Mouse (Mus musculus) hindbrain, embryonic 10.5 days (tissue): ENCODE measurements at regions not wholly inside any gene's neighbourhood (a gene's known extent, or its start where the extent isn't known, plus 50 kb on each side); places are given as distances from the start of the nearest gene placed in this dataset.

Source experiments
- DNase-seq: peaks from one replicate; pipeline ENCODE4 v3.0.0-alpha.2; 2017; ENCODE audit warnings: low spot score
- H3K27ac ChIP-seq: fragments of 300-500 bp; sonication (generic); 2 replicates; pipeline ENCODE4 v1.5.1; 2016; ENCODE audit warnings: mild to moderate bottlenecking, moderate library complexity
- H3K27me3 ChIP-seq: fragments of 300-500 bp; sonication (generic); 2 replicates; pipeline ENCODE4 v1.6.1; 2016; ENCODE audit warnings: mild to moderate bottlenecking; ENCODE audit not compliant: poor library complexity, insufficient read depth, severe bottlenecking
- H3K36me3 ChIP-seq: fragments of 300-500 bp; sonication (generic); 2 replicates; pipeline ENCODE4 v1.6.1; 2016; ENCODE audit warnings: mild to moderate bottlenecking, moderate library complexity
- H3K4me1 ChIP-seq: fragments of 300-500 bp; sonication (generic); replicated peaks from 2 replicates; pipeline ENCODE4 v1.6.1; 2016; ENCODE audit warnings: mild to moderate bottlenecking
- H3K4me3 ChIP-seq: fragments of 300-500 bp; sonication (generic); 2 replicates; pipeline ENCODE4 v1.5.1; 2016; ENCODE audit warnings: mild to moderate bottlenecking, moderate library complexity
- H3K9me3 ChIP-seq: fragments of 300-500 bp; sonication (generic); 2 replicates; pipeline ENCODE4 v1.6.1; 2016; ENCODE audit warnings: mild to moderate bottlenecking, moderate library complexity
- WGBS: fragments of 180-500 bp; shearing (Covaris S2); methylation state at CpG from one replicate; pipeline ENCODE4 v1.1.7; 2016; 5-methylcytosine and 5-hydroxymethylcytosine counted together

DNA sequence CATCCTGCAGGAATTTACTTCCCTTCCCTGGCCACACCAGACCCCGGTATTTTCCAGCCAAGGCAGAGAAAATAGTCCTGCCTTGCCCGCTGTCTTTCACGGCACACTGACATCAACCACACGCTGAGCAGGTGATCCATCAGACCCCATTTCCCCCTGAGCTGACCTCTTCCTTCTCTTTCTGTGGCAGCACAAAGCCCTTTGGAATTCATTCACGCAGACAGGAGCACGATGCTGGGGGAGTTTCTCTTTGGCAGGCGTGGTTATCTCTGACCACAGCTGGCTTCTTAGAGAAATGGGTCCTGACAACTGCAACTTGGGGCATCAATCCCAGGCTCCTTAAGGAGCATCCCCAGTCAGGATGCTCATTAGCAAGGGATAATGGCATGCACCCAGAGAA is 215.2 kb downstream of the Adra2a start:
- H3K4me1 ChIP-seq, result peaks cover 15% of the 10 kb centered on the region
- no peaks in the 10 kb centered on the region for H3K27me3 ChIP-seq
- H3K4me3 ChIP-seq, result no peak overlapping the region; the same call in 1 of the 2 replicates
- DNase-seq, result peak; percentile 34
- H3K9me3 ChIP-seq, result no peaks in the 10 kb centered on the region
- WGBS, result 7% methylated on average over 7 of the region's 7 CpGs
- no peaks in the 10 kb centered on the region for H3K36me3 ChIP-seq
- H3K27ac ChIP-seq, result no peak overlapping the region

DNA sequence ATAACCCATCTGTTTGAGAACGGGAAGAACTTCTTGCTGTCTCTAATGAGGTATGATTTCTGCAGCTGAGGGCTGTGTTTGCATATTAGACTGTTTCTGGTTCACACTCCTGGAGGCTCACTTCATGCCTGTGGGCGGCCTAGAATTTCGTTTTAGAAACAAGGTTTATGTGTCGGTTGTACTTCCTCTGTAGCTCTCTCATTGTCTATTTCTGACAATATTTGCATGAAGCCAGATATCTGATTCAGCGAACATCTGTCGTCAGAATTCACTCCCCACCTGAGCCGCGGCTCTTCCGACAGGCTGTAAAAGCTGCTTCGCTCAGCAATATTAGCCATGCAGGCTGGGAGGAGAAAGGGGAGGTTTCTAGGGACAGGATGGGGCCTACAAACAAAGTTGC is 233.4 kb downstream of the Adra2a start:
- H3K27me3 ChIP-seq, result no peaks in the 10 kb centered on the region
- 93% methylated on average over 10 of the region's 10 CpGs for WGBS

DNA sequence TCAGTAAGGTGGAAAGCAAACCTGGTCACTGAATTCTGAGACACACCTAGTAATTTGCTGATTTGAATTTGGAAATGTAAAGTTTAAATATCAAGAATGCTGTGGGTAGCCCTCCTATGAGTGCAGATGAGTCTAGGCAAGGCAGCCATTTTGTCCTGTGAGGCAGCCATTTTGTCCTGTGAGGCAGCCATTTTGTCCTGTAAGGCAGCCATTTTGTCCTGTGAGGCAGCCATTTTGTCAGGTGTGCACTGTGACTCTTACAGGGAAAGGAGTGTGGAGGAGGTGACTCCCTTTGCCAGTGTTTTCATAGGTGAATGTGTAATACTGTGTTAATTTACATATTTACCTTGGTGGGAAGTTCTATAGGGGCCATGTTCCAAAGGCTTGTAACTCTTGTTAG is 241.5 kb downstream of the Adra2a start:
- Histone ChIP-seq H3K4me3 (no peak overlapping the region), H3K27ac (no peak overlapping the region), H3K27me3 (no peaks in the 10 kb centered on the region), H3K9me3 (no peaks in the 10 kb centered on the region), H3K4me1 (no peaks in the 10 kb centered on the region), H3K36me3 (no peaks in the 10 kb centered on the region)
- no peak for DNase-seq

More for the DNA sequence above, 233.4 kb downstream of the Adra2a start:
- Histone ChIP-seq H3K9me3 (no peaks in the 10 kb centered on the region), H3K27ac (no peak overlapping the region), H3K4me1 (no peaks in the 10 kb centered on the region), H3K4me3 (no peak overlapping the region), H3K36me3 (no peaks in the 10 kb centered on the region)
- DNase-seq, result no peak

DNA sequence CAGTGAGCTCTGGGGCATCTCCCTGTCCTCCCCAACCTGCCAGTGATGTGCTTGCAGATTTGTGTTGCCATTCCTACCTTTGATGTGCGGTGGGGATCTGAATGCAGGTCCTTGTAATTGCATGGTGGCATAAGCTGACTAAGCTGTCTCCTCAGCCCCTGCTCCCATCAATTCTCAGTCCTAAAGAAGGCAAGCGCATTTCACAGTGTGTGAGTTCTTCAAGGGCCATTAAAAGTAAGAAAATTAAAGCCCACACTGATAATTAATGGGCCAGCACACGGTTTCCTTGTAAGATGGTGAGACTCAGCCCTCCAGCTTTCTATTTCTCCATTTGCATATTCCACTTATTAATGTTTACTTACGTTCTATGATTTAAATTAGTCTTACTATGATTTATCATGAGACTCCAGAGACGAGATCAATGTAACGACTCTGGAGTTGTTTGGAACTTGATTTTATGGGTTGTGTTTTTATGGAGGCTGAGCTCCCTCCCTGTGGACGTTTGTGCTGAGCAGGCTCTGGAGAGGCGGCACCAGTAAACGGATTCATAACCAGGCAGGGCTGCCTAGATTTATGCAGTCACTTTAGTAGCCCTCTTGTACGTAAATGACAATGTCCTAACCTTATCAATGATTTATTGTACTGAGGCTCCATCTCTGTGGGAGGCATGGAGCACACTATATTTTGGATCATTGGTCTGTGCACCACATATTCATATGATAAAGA is 253.9 kb downstream of the Adra2a start:
- H3K4me3 ChIP-seq, result no peak overlapping the region
- no peaks in the 10 kb centered on the region for H3K9me3 ChIP-seq
- DNase-seq, result no peak
- H3K4me1 ChIP-seq, result no peaks in the 10 kb centered on the region
- H3K36me3 ChIP-seq, result no peaks in the 10 kb centered on the region
- WGBS, result 88% methylated on average over 10 of the region's 10 CpGs
- no peaks in the 10 kb centered on the region for H3K27me3 ChIP-seq
- no peak overlapping the region for H3K27ac ChIP-seq

DNA sequence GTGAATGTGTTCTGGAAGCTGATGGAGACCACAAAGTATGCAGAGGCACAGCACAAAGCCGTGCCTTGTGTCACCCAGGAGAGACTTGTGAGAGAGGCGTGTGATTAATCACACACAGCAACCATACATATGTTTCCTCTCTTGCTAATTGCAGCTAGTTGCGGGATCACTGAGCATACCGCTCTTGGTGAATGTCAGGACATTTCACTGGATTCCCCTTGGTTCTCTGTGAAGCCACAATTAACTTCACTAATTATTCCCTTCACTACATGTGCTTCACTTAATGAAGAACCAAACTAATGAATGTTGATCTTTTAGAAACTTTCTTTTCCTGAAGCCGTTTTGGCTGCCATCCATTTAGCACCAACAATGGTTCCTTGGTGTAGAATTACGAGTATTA is 267.3 kb downstream of the Adra2a start:
- H3K36me3 ChIP-seq, result no peaks in the 10 kb centered on the region
- no peaks in the 10 kb centered on the region for H3K4me1 ChIP-seq
- 80% methylated on average over 6 of the region's 6 CpGs for WGBS
- H3K9me3 ChIP-seq, result no peaks in the 10 kb centered on the region
- no peaks in the 10 kb centered on the region for H3K27me3 ChIP-seq
- no peak for DNase-seq
- no peak overlapping the region for H3K27ac ChIP-seq
- no peak overlapping the region for H3K4me3 ChIP-seq

DNA sequence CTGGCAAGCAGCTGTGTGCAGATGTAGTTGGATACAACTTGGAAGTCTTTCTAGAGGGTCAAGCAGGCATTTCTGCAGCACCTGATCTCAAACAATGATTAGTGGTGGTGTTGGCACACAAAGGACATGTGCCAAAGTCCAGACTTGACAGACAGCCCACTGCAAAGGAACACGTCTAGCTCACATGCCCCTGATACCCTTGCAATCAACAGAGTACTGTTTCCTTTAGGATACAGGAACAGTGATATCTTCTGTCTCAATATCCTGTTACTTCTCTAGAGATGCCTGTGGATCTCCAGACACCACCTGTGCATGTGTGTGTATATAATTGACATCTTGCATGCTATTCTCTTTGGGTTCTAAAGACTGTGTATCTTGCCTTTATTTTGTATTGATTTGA is 267.8 kb downstream of the Adra2a start:
- no peak overlapping the region for H3K27ac ChIP-seq
- H3K27me3 ChIP-seq, result no peaks in the 10 kb centered on the region
- no peaks in the 10 kb centered on the region for H3K9me3 ChIP-seq
- no peaks in the 10 kb centered on the region for H3K4me1 ChIP-seq
- no peak overlapping the region for H3K4me3 ChIP-seq
- no peak for DNase-seq
- no peaks in the 10 kb centered on the region for H3K36me3 ChIP-seq
- WGBS, result 84% methylated on average over 1 of the region's 1 CpGs

DNA sequence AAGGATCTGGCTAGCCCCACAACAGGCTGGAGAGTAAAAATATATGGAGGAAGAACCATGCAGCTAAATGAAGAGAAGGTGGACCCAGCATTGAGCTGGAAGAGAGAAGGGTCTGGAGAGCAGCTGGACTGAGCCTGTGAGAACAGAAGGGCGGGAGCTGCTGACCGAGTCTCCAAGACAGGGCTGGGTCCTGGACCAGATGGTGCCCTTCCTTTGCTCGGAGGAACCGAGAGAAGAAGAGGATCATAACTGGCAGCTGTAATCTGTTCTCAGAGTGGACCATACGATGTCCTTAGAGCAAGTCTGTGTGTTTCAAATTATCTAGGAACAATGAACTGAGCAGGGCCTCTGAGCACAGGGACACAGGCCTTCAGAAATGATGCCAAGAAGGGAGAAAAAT is 279.3 kb downstream of the Adra2a start:
- H3K27me3 ChIP-seq, result no peaks in the 10 kb centered on the region
- H3K4me3 ChIP-seq, result no peak overlapping the region

DNA sequence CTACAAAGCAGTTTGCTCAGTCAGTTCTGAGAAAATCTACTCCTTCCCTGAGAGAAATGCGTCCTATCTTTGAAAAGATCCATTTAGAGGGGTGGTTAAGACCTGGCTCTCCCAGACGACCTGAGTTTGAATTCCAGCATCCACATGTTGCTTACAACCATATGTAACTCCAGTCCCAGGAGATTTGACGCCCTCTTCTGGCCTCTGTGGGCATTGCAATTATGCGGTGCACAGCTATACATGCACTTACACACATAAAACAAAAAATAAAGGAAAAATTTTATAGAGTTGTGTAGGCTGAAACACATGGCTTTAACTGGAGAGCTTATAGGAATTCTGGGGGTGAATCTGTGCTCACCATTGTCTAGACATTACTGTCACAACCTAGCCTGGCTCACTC is 281.0 kb downstream of the Adra2a start:
- Histone ChIP-seq H3K36me3 (no peaks in the 10 kb centered on the region), H3K27ac (no peak overlapping the region), H3K4me3 (no peak overlapping the region), H3K9me3 (peaks cover 3% of the 10 kb centered on the region; the same call in 1 of the 2 replicates), H3K27me3 (no peaks in the 10 kb centered on the region), H3K4me1 (no peaks in the 10 kb centered on the region)
- no peak for DNase-seq
- 61% methylated on average over 4 of the region's 4 CpGs for WGBS

More for the DNA sequence above, 279.3 kb downstream of the Adra2a start:
- peak; percentile 5 for DNase-seq
- Histone ChIP-seq H3K4me1 (no peaks in the 10 kb centered on the region), H3K9me3 (no peaks in the 10 kb centered on the region), H3K36me3 (no peaks in the 10 kb centered on the region), H3K27ac (no peak overlapping the region)
- WGBS, result 71% methylated on average over 5 of the region's 5 CpGs

DNA sequence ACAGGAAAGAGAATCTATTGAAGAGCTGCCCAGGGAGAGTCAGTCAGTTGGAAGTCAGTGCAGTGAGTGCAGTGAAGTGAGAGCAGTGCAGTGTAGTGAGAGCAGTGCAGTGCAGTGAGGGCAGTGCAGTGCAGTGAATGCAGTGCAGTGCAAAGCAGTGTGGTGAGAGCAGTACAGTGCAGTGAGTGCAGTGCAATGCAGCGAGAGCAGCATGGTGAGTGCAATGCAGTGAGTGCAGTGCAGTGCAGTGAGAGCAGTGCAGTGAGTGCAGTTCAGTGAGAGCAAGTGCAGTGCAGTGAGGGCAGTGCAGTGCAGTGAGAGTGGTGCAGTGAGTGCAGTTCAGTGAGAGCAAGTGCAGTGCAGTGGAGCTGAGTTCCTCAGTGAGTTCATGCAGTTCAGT is 288.2 kb downstream of the Adra2a start:
- no peak overlapping the region for H3K4me3 ChIP-seq
- no peak for DNase-seq
- H3K9me3 ChIP-seq, result peaks cover 9% of the 10 kb centered on the region
- 89% methylated on average over 1 of the region's 1 CpGs for WGBS
- no peaks in the 10 kb centered on the region for H3K27me3 ChIP-seq
- no peak overlapping the region for H3K27ac ChIP-seq
- H3K4me1 ChIP-seq, result no peaks in the 10 kb centered on the region
- H3K36me3 ChIP-seq, result no peaks in the 10 kb centered on the region

DNA sequence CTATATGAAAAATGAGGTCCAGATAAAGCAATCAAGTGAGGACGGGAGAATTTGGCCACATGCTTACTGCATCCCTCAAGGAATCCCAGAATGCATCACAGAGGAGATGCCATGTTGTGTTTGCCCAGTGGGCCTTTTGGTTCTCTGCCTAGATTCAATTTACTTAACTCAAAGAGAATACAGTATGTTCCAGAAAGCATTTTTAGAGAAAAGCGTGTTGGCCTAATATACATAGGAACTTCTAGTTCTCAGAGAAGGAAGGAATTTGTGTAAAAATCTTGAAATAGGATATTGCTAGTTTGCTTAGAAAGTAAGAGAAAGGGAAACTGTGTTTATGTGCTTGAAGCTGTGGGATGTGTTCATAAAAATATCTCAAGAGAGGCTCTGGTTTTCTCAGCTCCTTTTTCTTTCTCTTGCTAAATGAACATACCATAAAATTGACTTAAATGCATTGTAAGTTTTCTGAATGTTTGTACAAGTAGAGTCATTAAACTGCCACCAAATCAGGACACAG is 296.9 kb downstream of the Adra2a start:
- Histone ChIP-seq H3K27me3 (no peaks in the 10 kb centered on the region), H3K36me3 (no peaks in the 10 kb centered on the region), H3K27ac (no peak overlapping the region), H3K4me1 (no peaks in the 10 kb centered on the region), H3K4me3 (no peak overlapping the region), H3K9me3 (no peaks in the 10 kb centered on the region)
- no peak for DNase-seq
- WGBS, result 91% methylated on average over 2 of the region's 2 CpGs

DNA sequence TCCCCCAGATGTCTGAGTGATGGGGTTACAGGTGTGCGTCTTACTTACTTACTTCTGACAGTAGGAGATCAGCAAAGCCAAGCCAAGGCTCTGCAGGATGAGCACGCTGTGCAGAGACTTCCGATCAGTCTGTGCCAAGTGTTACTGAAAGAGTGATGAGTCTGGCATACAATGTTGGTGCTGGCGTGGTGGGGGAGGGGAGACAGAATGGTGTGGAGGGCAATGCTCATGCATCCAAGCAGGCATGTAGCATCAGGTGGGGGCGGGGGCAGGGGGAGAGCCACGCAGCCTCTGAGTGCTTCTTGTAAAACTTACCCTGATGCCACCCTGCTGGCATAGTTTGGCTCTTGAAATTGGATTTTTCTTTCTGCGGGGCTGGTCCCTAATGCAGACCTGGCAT is 315.8 kb downstream of the Adra2a start:
- H3K4me3 ChIP-seq, result no peak overlapping the region
- H3K4me1 ChIP-seq, result no peaks in the 10 kb centered on the region
- H3K27ac ChIP-seq, result no peak overlapping the region
- H3K9me3 ChIP-seq, result no peaks in the 10 kb centered on the region
- DNase-seq, result no peak
- WGBS, result 83% methylated on average over 7 of the region's 7 CpGs
- H3K36me3 ChIP-seq, result no peaks in the 10 kb centered on the region
- H3K27me3 ChIP-seq, result no peaks in the 10 kb centered on the region

DNA sequence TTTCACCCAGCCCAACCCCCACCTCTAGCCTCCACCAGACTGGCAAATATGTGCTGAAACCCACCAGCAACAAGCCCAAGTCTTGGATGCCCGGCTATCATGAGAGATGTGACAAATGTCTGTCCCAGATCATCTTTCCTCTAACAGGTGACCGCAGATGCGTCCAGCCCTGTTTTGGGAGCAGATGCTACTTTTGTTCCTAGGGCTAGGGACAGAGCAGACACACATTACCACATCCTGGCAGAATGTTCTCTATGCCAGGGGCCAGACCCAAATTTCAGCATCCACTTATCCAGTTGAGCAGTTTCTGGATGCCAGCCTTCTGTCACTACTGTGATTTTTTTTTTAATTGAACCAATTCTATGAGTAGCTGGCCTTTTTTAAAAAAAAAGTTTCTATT is 316.7 kb downstream of the Adra2a start:
- H3K36me3 ChIP-seq, result no peaks in the 10 kb centered on the region
- no peak for DNase-seq
- no peak overlapping the region for H3K4me3 ChIP-seq
- H3K27me3 ChIP-seq, result no peaks in the 10 kb centered on the region
- H3K9me3 ChIP-seq, result no peaks in the 10 kb centered on the region
- 92% methylated on average over 3 of the region's 3 CpGs for WGBS
- H3K27ac ChIP-seq, result no peak overlapping the region
- no peaks in the 10 kb centered on the region for H3K4me1 ChIP-seq

DNA sequence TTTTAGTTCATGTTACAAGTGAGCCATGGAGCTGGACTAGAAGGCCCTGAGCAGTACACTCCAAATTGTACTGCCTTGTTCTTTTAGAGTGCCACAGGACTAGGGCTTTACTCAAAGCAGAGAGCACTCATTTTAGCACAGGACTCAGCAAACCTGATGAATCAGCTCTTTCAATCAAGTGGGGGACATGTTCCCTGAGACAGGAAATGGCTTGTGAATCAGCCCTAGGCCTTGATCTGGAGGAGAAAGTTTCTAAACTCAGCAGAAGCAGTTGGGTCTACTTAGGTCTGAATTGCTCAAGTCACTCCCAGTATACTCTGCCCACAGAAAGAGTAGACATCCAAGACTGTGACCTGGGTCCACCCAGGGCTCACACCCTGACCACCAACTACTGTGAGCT is 341.1 kb downstream of the Adra2a start:
- Histone ChIP-seq H3K36me3 (no peaks in the 10 kb centered on the region), H3K27me3 (no peaks in the 10 kb centered on the region), H3K4me1 (no peaks in the 10 kb centered on the region), H3K4me3 (no peak overlapping the region), H3K9me3 (no peaks in the 10 kb centered on the region), H3K27ac (no peak overlapping the region)
- no peak for DNase-seq

DNA sequence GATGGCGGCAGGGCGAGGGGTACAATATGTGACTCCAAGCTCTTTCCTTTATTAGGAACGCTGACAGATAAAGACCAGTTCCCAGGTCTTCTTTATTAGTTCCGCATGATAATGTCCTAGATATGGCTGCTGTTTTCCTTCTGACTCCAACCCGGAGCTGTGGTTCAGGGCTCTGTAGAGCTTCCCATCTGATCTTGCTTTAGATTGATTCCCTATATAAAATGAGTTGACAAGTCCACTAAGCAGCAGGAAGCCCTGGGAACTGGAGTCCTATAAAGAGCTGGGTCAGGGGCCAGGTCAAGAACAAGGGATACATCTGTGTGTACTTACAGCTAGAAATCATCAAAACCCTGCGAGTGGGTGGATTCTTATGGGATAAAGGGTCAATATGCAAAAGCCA is 347.5 kb downstream of the Adra2a start:
- H3K4me1 ChIP-seq, result 0 out of 2 replicates have a peak, but pooled peaks cover 4% of the 10 kb centered on the region
- peak; percentile 7 for DNase-seq

More for the DNA sequence above, 347.5 kb downstream of the Adra2a start:
- Histone ChIP-seq H3K27me3 (no peaks in the 10 kb centered on the region), H3K27ac (no peak overlapping the region), H3K9me3 (no peaks in the 10 kb centered on the region), H3K36me3 (no peaks in the 10 kb centered on the region), H3K4me3 (no peak overlapping the region)
- 58% methylated on average over 6 of the region's 6 CpGs for WGBS
